Mouse (Mus musculus): ENCODE measurements around the gene Rps17.
A peak's percentile ranks its signal among the peaks of the same experiment; 100 is the strongest.

Rps17 gene

GRCm38 (mm10) chr7:81344544-81345446 is at the start of gene Rps17:
Rps17 (minus strand) TSS chr7:81345254.
- DNase-seq: peak; percentile 97

- no peak for DNase-seq
These were observed 34.3 kb upstream of the Rps17 start for GRCm38 (mm10) chr7:81379363-81379762.

- DNase-seq: peak; percentile 10
These were observed 27.4 kb upstream of the Rps17 start for GRCm38 (mm10) chr7:81372337-81372920.

GRCm38 (mm10) chr7:81371811-81372210 is 26.8 kb upstream of the Rps17 start:
- DNase-seq: no peak

GRCm38 (mm10) chr7:81369724-81370123 is 24.7 kb upstream of the Rps17 start:
- no peak for DNase-seq

- no peak for DNase-seq
These were observed 22.9 kb upstream of the Rps17 start for GRCm38 (mm10) chr7:81367946-81368345.

- no peak for DNase-seq
These were observed 11.9 kb upstream of the Rps17 start for GRCm38 (mm10) chr7:81356975-81357374.

GRCm38 (mm10) chr7:81356360-81356759 is 11.3 kb upstream of the Rps17 start:
- no peak for DNase-seq

- DNase-seq: no peak
These were observed 10.7 kb upstream of the Rps17 start for GRCm38 (mm10) chr7:81355746-81356145.

- DNase-seq: no peak
These were observed 6.8 kb upstream of the Rps17 start for GRCm38 (mm10) chr7:81351826-81352225.

GRCm38 (mm10) chr7:81348206-81348605 is 3.2 kb upstream of the Rps17 start:
- DNase-seq: no peak

- DNase-seq: no peak
These were observed 555 bp upstream of the Rps17 start for GRCm38 (mm10) chr7:81345447-81346170.

- DNase-seq: no peak
These were observed 1.2 kb downstream of the Rps17 start for GRCm38 (mm10) chr7:81343831-81344230.

GRCm38 (mm10) chr7:81343316-81343715 is 1.7 kb downstream of the Rps17 start:
- DNase-seq: no peak

GRCm38 (mm10) chr7:81342356-81343094 is 2.5 kb downstream of the Rps17 start:
- DNase-seq: no peak

GRCm38 (mm10) chr7:81341563-81341962 is 3.5 kb downstream of the Rps17 start:
- DNase-seq: no peak

- no peak for DNase-seq
These were observed 5.3 kb downstream of the Rps17 start for GRCm38 (mm10) chr7:81339783-81340182.

- no peak for DNase-seq
These were observed 6.6 kb downstream of the Rps17 start for GRCm38 (mm10) chr7:81338522-81338873.

- no peak for DNase-seq
These were observed 7.1 kb downstream of the Rps17 start for GRCm38 (mm10) chr7:81337785-81338521.

- no peak for DNase-seq
These were observed 8.6 kb downstream of the Rps17 start for GRCm38 (mm10) chr7:81336432-81336786.

- DNase-seq: no peak
These were observed 9.2 kb downstream of the Rps17 start for GRCm38 (mm10) chr7:81335705-81336431.

GRCm38 (mm10) chr7:81331851-81332250 is 13.2 kb downstream of the Rps17 start:
- no peak for DNase-seq

Measured in cerebellum, adult 11 months (tissue).